Mouse (Mus musculus) G1E (cell line): Measurements from ENCODE around the gene Gm12258.

Source experiments
- CTCF ChIP-seq: IDR thresholded peaks from 2 replicates; pipeline ENCODE4 v1.5.1; 2012; ENCODE audit warnings: low read depth, low read length, inconsistent platforms, mixed read lengths
- GATA1 ChIP-seq: IDR thresholded peaks from 2 replicates; pipeline ENCODE4 v1.6.1; 2012; ENCODE audit warnings: borderline replicate concordance, low read length, inconsistent platforms, mixed read lengths
- GATA2 ChIP-seq: IDR thresholded peaks from 2 replicates; pipeline ENCODE4 v1.6.1; 2012; ENCODE audit warnings: low read depth, low read length, inconsistent platforms, borderline replicate concordance
- POLR2AphosphoS5 ChIP-seq: IDR thresholded peaks from 2 replicates; pipeline ENCODE4 v1.6.1; 2012; ENCODE audit warnings: low read depth, low read length, inconsistent platforms; ENCODE audit not compliant: insufficient replicate concordance
- TAL1 ChIP-seq: conservative IDR thresholded peaks from 2 replicates; pipeline ENCODE4 v1.6.1; 2012; ENCODE audit warnings: low read depth, low read length, inconsistent platforms, mixed read lengths

GRCm38 (mm10) chr11:58904838-58905237 lies 57.9 kb downstream of the Gm12258 start:
- TF ChIP-seq CTCF (no peak), POLR2AphosphoS5 (no peak), GATA2 (no peak), TAL1 (no peak), GATA1 (no peak)
